Mouse (Mus musculus) cortical plate, adult 2 months (tissue): Measurements from ENCODE around the gene Ccdc171.

Source experiments
- CTCF ChIP-seq: fragments of 200-500 bp; IDR thresholded peaks from 2 replicates; pipeline ENCODE4 v1.5.1; 2011; ENCODE audit warnings: mild to moderate bottlenecking, control low read depth, low read length; ENCODE audit not compliant: insufficient read depth; ENCODE audit errors: extremely low read depth
- POLR2A ChIP-seq: fragments of 200-500 bp; IDR thresholded peaks from 2 replicates; pipeline ENCODE4 v1.6.1; 2011; ENCODE audit warnings: mild to moderate bottlenecking, low read length, control low read depth; ENCODE audit not compliant: insufficient read depth; ENCODE audit errors: extremely low read depth

- TF ChIP-seq CTCF (no peak), POLR2A (no peak)
Measured at GRCm38 (mm10) chr4:83861706-83862105, 336.4 kb downstream of the Ccdc171 start.
